Mouse (Mus musculus): Measurements from ENCODE around the gene Tm9sf4.

DNA sequence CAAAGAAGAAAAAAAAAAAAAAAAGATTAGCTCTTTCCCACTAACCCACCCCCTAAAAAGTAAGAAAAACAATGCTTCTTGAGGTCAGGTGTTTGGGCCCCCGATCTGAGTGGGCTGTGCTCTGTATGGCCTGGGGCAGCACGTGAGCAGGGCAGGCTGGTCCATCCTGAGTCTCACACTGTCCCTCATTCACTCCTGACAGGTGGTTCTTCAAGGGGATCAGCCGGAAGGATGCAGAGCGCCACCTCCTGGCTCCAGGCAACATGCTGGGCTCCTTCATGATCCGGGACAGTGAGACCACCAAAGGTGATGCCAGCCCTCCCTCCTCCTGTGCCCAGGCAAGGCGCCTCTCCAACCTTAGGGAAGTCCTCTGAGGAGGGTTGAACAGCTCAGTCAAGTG lies 30.1 kb upstream of the Tm9sf4 start:
- TF ChIP-seq CTCF (IDR thresholded peaks at IDR 0.05; ENCODE audit: low read depth, low read length): no peak
- no peak for TF ChIP-seq POLR2AphosphoS5 (IDR thresholded peaks at IDR 0.05; ENCODE audit: insufficient replicate concordance, low read depth, low read length)
- no peak for TF ChIP-seq GATA1 (IDR thresholded peaks at IDR 0.05; ENCODE audit: borderline replicate concordance, low read length)

Measured in G1E (cell line).